Mouse (Mus musculus) forebrain, embryonic 14.5 days (tissue): ENCODE results near the gene Ccnl1. TPM values are rescaled to one million over a fixed set of nuclear protein-coding genes. Genes with fewer than 3 reads are reported as not detected.

Experiments used
- ATAC-seq: fragments of 200-750 bp; cut with Nextera tagmentation; 2 replicates; pipeline ENCODE4 v1.8.0; 2017; ENCODE audit warnings: mild to moderate bottlenecking, moderate library complexity
- DNase-seq: peaks from one replicate; pipeline ENCODE4 v3.0.0-alpha.2; 2015; ENCODE audit warnings: low spot score
- H3K27ac ChIP-seq: fragments of 300-500 bp; sonication (generic); 2 replicates; pipeline ENCODE4 v1.5.1; 2014; ENCODE audit warnings: low read depth, mild to moderate bottlenecking, control low read depth, low read length, moderate library complexity
- H3K27me3 ChIP-seq: fragments of 300-500 bp; sonication (generic); replicated peaks from 2 replicates; pipeline ENCODE4 v1.6.1; 2014; ENCODE audit warnings: low read length, control low read depth, mixed read lengths; ENCODE audit not compliant: control insufficient read depth, insufficient read depth
- H3K36me3 ChIP-seq: fragments of 300-500 bp; sonication (generic); 2 replicates; pipeline ENCODE4 v1.6.1; 2014; ENCODE audit warnings: low read length, control low read depth; ENCODE audit not compliant: control insufficient read depth, insufficient read depth
- H3K4me1 ChIP-seq: fragments of 300-500 bp; sonication (generic); 2 replicates; pipeline ENCODE4 v1.6.1; 2014; ENCODE audit warnings: antibody characterized with exemption, low read length, control low read depth; ENCODE audit not compliant: control insufficient read depth, insufficient read depth
- H3K4me2 ChIP-seq: fragments of 300-500 bp; sonication (generic); 2 replicates; pipeline ENCODE4 v1.6.1; 2014; ENCODE audit warnings: mild to moderate bottlenecking, control low read depth, low read length
- H3K4me3 ChIP-seq: fragments of 300-500 bp; sonication (generic); 2 replicates; pipeline ENCODE4 v1.5.1; 2014; ENCODE audit warnings: low read depth, low read length, control low read depth
- H3K9ac ChIP-seq: fragments of 300-500 bp; sonication (generic); 2 replicates; pipeline ENCODE4 v1.6.1; 2014; ENCODE audit warnings: mild to moderate bottlenecking, low read length, control low read depth, moderate library complexity
- H3K9me3 ChIP-seq: fragments of 300-500 bp; sonication (generic); replicated peaks from 2 replicates; pipeline ENCODE4 v1.6.1; 2016; ENCODE audit warnings: low read length, control low read depth, mixed read lengths; ENCODE audit not compliant: control insufficient read depth
- WGBS: fragments of 180-500 bp; shearing (Covaris S2); extraction: QIAGEN DNeasy Blood & Tissue Kit; methylation state at CpG from one replicate; pipeline ENCODE4 v1.1.7; 2014; 5-methylcytosine and 5-hydroxymethylcytosine counted together
- polyA plus RNA-seq: library from polyadenylated mRNA; unstranded; fragments of >200 nt; fragmentation: Nextera tagmentation; extraction: Ambion mirVana; gene quantifications from 2 replicates; pipeline ENCODE4 v1.2.1, GENCODE M21; 2014

Ccnl1 gene
- polyA plus RNA-seq, 1 experiment from 2014 or later: 76.6 TPM

DNA sequence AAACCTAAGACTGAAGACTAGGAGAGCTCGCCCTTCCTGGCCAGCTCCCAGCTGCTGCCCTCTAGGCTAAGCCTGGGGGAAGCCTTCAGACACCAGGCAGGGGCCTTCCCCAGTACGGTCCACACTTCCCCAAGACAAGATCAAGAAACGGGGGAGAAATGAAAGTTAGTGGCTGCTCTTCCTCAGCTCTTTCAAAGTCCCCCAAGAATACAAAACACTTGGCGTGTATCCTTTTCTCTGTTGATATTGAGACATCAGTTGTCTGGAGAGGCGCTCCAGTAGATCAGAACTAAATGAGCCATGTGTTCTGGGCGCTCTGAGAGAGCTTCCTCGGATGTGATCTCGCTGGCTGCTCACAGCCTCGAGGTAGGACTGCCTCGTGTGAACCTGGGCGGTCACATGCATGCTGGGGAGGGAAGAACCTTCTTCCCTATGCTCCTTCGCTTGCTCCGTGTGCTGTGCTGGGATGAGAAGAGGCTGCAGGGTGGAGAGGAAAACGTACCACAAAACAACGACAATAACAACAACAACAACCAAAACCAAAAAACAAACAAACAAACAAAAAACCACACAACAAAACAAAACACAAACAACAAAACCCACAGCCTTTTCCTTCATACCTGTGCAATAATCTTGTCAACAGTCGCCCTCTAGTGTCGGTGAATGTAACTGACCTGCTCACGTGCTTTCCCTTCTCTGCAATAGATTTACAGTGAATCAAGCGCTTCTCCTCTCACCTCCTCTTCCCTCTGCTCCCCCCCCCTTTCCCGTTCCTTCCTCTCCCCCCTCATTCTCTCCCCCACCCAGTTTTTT, 28.0 kb downstream of the Ccnl1 start:
- DNase-seq: peak; percentile 86
- Histone ChIP-seq H3K9ac (no peak overlapping the region), H3K4me2 (peak overlapping the region; percentile 3; the same call in 1 of the 2 replicates), H3K36me3 (no peaks in the 10 kb centered on the region), H3K9me3 (no peaks in the 10 kb centered on the region), H3K27ac (no peak overlapping the region), H3K27me3 (no peaks in the 10 kb centered on the region), H3K4me3 (no peak overlapping the region), H3K4me1 (peaks cover 4% of the 10 kb centered on the region; the same call in 1 of the 2 replicates)
- WGBS: 25% methylated on average over 20 of the region's 20 CpGs
- peak; percentile 66 for ATAC-seq

DNA sequence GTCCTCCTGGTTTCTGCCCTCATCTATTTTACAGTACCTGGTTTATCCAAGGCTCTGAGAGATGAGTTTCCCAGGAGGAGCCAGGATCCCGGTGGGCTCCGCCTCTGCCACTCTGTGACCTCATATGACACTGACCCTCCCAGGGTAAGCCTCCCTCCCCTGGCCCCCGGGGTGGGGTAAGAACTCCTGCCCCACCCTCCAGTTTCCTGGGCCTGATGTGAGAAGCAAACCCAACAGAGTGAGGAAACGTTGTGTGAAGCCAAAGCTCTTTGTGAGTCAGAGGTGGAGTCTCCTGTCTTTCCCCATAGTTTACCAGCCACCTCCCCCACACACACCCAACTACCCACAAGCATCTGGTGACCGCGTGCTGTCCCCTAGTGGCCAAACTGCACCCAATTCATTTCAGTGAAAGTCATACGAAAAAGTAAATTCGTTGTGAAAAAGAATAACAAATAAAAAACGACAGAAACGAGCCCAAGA, 28.7 kb downstream of the Ccnl1 start:
- Histone ChIP-seq H3K4me1 (peaks cover 4% of the 10 kb centered on the region; the same call in 1 of the 2 replicates), H3K27me3 (no peaks in the 10 kb centered on the region), H3K27ac (no peak overlapping the region), H3K4me3 (no peak overlapping the region), H3K4me2 (peak overlapping the region; percentile 3), H3K36me3 (no peaks in the 10 kb centered on the region), H3K9me3 (no peaks in the 10 kb centered on the region), H3K9ac (no peak overlapping the region)
- peak; percentile 72 for ATAC-seq
- WGBS: 4% methylated on average over 10 of the region's 10 CpGs
- DNase-seq: peak; percentile 76

DNA sequence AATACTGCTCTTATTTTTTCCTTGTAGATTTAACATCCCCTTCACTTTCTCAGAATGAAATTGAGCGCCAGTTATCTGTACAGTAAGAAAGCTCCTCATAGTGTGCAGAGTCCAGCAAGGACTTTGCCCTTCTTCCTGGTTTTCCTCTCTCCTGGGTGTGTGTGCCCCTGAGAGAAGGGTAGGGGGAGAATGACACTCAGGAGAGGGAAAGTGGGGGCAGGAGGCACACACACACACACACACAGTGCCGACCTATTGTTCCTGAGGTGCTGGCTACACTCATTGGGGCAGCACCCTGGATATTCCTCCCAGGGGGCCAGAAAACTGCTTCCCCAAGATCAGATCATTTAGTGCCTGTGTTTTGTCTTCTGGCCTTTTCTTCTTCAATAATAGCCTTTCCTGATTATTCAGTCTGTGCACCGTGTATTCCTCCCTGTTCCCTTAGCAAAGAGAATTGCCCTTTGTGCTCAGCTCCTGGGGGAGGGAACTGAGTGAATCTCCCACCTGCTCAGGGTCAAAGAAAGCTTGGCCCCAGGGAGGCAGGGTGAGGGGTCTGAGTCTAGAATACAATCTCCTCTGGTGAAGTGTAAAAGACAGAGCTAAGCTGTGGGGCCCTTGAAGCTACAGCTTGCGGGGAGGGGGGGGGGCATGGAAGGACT, 29.3 kb downstream of the Ccnl1 start:
- Histone ChIP-seq H3K36me3 (no peaks in the 10 kb centered on the region), H3K27ac (0 out of 2 replicates have a peak overlapping the region, but pooled peaks have one; percentile 9), H3K9ac (no peak overlapping the region; the same call in 1 of the 2 replicates), H3K27me3 (no peaks in the 10 kb centered on the region), H3K9me3 (no peaks in the 10 kb centered on the region), H3K4me2 (peak overlapping the region; percentile 3; the same call in 1 of the 2 replicates), H3K4me3 (no peak overlapping the region), H3K4me1 (peaks cover 4% of the 10 kb centered on the region; the same call in 1 of the 2 replicates)
- WGBS: 32% methylated on average over 4 of the region's 4 CpGs
- ATAC-seq: peak; percentile 40
- no peak for DNase-seq

DNA sequence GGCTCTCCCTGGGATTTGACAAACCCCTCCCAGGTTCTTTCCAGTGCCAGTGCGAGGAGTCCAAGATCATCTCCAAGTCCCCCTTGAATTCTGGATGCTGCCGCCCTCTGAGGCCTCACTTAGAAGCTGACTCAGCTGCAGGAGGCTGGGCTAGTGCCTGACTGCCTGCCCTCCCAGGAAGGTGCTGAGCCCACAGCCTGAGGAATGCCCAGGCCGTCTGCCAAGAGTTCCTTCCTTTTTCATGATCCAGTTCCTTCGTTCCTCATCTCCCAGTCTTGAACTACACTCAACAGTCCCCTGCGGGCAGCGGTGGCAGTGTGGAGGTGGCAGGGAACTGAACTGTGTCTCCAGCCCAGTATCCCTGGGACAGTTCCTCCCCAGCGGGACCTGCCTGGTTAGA, 30.4 kb downstream of the Ccnl1 start:
- no peaks in the 10 kb centered on the region for H3K9me3 ChIP-seq
- no peak overlapping the region for H3K4me2 ChIP-seq
- no peaks in the 10 kb centered on the region for H3K36me3 ChIP-seq
- no peak overlapping the region for H3K4me3 ChIP-seq
- no peaks in the 10 kb centered on the region for H3K27me3 ChIP-seq
- peaks cover 4% of the 10 kb centered on the region; the same call in 1 of the 2 replicates for H3K4me1 ChIP-seq
- H3K9ac ChIP-seq: no peak overlapping the region
- WGBS: 71% methylated on average over 7 of the region's 7 CpGs
- ATAC-seq: no peak
- H3K27ac ChIP-seq: no peak overlapping the region
- no peak for DNase-seq

DNA sequence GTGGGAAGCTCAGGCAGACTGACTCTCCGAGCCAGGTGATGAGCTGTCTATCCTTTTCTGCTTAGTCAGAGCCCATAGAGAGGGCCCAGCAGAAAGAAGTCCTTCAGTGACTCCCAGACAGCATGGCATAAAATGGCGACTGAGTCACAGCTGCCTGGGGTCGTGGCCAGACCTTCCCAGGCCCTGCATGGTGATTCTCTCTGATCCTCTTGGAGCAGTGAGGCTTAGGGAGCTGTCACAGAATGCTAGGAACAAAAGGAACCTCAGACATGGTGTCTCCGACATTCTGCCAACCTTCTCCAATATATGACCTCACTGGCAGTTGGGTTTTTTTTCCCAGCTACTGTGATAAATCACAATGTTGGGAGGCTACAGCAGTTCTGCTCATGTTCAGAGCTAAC, 30.9 kb downstream of the Ccnl1 start:
- Histone ChIP-seq H3K9me3 (no peaks in the 10 kb centered on the region), H3K4me3 (no peak overlapping the region), H3K4me1 (peaks cover 4% of the 10 kb centered on the region; the same call in 1 of the 2 replicates), H3K27me3 (no peaks in the 10 kb centered on the region), H3K36me3 (no peaks in the 10 kb centered on the region), H3K4me2 (no peak overlapping the region), H3K27ac (no peak overlapping the region), H3K9ac (no peak overlapping the region)
- WGBS: 88% methylated on average over 4 of the region's 4 CpGs
- DNase-seq (no peak), ATAC-seq (no peak)

DNA sequence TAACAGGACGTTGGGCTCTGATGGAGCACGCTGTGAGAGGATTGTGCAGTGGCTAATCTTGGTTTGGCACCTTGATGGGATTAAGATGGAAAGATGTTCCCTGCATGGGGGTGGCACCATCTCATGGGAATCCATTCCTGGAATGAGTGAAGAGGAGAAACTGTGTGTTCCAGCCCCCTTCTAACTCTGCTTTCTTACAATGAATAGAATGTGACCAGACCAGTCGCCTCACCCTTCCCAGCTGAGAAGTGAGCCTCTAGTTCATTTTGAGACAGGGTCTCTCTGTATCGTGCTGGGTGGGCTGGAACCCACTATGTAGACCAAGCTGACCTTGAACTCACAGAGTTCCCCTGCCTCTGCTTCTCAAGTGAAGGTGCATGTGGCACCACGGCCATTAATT, 31.6 kb downstream of the Ccnl1 start:
- Histone ChIP-seq H3K4me1 (peaks cover 4% of the 10 kb centered on the region; the same call in 1 of the 2 replicates), H3K4me2 (no peak overlapping the region), H3K27me3 (no peaks in the 10 kb centered on the region), H3K36me3 (no peaks in the 10 kb centered on the region), H3K9ac (no peak overlapping the region), H3K4me3 (no peak overlapping the region), H3K9me3 (no peaks in the 10 kb centered on the region), H3K27ac (no peak overlapping the region)
- 86% methylated on average over 5 of the region's 5 CpGs for WGBS
- ATAC-seq (no peak), DNase-seq (no peak)

DNA sequence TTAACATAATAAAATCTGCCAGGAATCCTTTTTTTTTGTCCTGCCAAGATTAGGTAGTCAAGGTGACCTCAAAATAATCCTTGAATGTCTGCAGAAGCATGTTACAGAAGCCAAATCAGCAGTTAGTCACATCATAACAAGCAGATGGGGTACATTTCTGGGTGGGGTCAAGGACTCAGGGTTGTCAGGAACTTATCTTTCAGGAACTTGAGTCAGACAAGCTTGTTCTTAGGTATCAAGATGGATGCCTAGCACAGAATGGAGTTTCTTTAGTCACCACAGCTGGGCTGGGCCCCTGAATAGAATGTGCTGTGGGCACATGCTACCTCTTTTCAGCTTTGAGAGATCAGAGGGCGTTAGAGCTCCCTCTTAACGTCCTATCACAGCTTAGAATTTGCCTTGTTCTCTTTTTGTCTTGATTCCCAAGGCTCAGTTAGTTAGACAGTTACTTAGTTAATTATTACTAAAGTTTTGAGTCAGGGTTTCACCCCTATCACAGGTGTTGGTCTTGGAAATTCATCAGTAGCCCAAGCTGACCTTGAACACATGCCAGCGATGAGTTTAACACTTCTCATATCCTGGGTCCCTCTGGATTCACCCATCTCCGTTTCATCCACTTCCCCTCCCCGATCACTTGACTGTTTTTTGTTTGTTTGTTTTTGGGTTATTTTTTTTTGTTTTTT, 32.9 kb downstream of the Ccnl1 start:
- Histone ChIP-seq H3K36me3 (no peaks in the 10 kb centered on the region), H3K9me3 (no peaks in the 10 kb centered on the region), H3K4me1 (peaks cover 4% of the 10 kb centered on the region; the same call in 1 of the 2 replicates), H3K27me3 (no peaks in the 10 kb centered on the region), H3K4me3 (no peak overlapping the region), H3K4me2 (no peak overlapping the region), H3K27ac (no peak overlapping the region), H3K9ac (no peak overlapping the region)
- DNase-seq: no peak
- ATAC-seq: no peak
- WGBS: 79% methylated on average over 5 of the region's 5 CpGs

DNA sequence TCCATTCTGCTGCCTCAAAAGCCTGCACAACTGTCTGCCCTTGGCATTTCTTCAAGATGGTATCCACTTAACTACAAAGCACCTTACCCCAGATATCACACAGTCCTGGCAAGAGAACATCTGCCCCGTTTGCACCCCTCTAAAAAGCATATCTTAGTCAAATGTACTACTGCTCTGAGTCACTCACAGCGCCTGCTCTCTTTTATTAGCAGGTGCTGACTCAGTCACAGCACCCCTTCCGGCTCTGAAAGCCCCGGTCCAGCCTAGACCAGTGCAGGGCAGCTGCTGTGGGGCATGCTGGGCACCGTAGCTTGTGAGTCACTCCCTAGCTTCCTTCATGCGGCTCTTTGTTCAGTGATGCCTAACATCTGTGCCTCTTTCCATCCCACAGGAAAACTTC, 35.6 kb downstream of the Ccnl1 start:
- no peak overlapping the region for H3K9ac ChIP-seq
- H3K4me2 ChIP-seq: no peak overlapping the region
- H3K27me3 ChIP-seq: no peaks in the 10 kb centered on the region
- no peaks in the 10 kb centered on the region for H3K4me1 ChIP-seq
- ATAC-seq (no peak), DNase-seq (no peak)
- H3K36me3 ChIP-seq: no peaks in the 10 kb centered on the region
- H3K27ac ChIP-seq: no peak overlapping the region
- H3K4me3 ChIP-seq: no peak overlapping the region
- H3K9me3 ChIP-seq: no peaks in the 10 kb centered on the region
- 82% methylated on average over 6 of the region's 6 CpGs for WGBS
